Mouse (Mus musculus) cerebellum, adult (tissue): ENCODE results near the gene Srpk3.
"Not testable (repeated sequence)": the region's sequence is repeated elsewhere in the genome, so short reads cannot be mapped to it uniquely, and the experiment has no call there.

Experiments
- ATAC-seq: cut with Nextera tagmentation; 2 replicates; pipeline ENCODE4 v1.9.2; 2017; ENCODE audit warnings: mild to moderate bottlenecking, moderate library complexity, mixed read lengths; ENCODE audit not compliant: insufficient number of reproducible peaks, low FRiP score, low TSS enrichment

Gene Srpk3

DNA sequence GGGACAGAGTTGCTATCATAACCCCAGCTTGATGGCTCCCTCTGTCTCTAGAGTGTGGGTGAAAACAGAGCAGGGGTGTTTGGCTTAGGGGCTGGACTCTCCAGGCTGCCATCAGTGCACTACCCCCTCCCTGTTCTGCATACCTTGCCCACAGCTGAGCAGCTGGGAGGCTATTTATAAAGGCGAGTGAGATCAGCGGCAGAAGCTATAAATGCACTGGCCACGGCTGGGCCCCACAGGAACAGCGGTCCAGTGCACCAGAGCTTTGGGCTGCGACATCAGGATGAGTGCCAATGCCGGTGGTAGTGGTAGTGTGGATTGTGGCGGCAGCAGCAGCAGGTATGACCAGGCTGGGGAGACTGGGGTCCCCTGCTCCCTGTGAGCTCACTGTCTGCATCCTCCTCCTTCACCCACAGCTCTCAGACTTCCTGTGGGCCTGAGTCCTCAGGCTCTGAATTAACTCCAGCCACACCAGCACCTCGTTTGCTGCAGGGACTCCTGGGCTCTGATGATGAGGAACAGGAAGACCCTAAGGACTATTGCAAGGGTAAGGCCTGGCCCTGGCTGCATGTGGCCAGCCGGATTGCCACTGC is at the start of gene Srpk3:
Gene Srpk3, plus strand, starts transcription at position 238 of the 593 bp plus-strand sequence.
- ATAC-seq = 0 out of 2 replicates have a peak, but pooled peaks have one; percentile 31

DNA sequence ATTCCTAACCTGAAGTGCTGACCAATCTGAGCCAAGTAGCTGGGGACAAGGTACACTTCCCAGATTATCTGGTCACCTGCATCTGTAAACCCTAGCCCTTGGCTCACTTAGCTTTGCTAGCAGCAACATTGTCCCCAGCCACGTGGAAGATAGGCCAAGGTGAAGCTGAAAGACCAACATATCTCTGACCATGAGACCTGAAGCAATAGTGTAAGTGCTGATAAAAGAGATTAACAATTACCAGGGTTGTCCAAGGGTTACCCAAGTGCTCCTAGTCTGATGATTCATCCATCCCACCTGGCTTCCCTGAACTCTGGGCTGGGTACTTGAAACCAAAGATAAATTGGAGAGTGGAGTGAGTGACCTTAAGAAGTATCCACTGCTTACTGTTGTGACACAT is 43.3 kb upstream of the Srpk3 start:
- ATAC-seq = no peak

DNA sequence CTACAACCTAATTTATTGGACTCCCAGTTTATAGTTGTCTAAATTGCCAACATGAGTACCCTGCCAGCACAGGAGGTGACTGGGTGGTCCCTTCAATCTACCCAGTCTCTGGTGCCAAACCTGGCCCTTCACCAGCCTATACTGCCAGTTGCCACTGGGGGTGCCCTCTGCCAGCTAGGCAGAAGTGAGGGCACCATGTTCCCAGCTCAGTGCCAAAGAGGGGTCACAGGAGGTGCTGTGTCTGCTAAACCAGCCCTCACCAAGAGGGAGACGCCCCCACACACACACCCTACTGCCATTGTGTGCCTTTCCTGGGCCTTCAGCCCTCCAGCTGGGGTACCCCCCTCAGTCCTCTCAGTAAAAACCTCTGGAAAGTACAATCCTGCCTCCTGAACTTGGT is 36.0 kb upstream of the Srpk3 start:
- no peak for ATAC-seq

DNA sequence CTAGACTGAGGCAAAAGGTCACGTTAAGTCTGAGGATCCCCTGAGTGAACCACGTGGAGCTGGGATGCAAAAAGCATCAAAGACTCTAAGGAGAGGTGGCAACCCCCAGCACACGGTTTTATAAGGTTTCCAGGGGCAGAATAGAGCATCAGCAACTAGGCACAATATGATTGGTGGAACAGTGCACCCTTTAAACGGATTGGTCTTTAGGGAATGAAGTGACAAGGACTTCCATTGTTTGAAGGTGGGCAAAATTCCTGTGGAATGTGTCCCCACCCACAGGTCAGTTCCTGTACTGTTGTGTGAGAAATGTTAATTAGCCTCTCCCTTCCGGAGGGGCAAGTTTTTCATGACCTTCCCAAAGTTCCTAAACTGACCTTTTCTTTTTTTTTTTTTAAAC is 35.1 kb upstream of the Srpk3 start:
- ATAC-seq = no peak

DNA sequence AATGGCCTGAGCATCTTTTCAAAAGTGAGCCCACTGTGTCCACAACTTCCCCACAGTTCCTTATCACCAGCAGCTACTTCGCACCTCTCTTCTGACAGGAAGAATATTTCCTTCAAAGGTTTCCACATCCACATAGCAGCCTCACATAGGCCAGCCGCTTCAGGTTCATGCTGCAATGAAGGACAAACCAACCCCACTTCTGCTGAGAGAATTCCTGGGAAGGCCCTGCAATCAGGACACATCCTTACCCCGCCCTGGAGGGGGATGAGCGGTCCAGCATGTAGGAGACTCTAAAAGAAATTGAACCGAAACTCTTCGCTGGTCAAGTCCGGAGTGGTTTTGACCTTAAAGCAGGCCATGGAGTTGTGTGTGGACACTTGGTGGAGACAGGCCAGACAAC is 34.4 kb upstream of the Srpk3 start:
- ATAC-seq = not testable (repeated sequence)

DNA sequence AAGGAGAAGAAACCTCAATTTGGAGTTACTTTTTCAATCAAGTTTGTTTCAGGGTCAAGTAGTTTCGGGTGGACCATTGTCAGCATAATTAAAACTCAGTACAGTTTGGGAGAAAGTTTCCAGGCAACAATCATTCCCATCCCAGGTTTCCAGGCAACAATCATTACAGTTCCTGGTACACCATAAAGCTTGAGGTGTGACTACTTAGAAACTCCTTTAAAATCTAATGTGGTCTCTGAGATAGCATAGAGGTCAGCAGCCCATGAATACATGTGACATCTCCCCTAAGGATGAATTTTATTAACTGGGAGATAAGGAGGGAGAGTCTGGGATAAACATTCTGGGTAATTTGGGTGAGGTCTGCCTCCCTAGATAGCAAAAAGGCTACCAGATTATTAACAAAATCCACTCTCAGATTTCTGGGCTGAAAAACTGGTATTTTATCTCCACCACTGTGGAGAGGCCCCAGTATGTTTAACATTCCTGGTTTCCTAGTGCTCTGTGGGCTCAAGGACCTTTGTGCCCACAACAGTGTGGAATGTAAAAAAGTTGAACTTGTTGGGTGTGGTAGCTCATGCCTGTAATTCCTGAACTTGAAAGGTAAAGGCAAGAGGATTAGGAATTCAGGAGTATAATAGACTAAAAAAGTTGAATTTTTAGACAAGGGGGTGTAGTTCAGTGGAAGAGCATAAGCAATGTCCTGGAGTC is 29.3 kb upstream of the Srpk3 start:
- no peak for ATAC-seq

DNA sequence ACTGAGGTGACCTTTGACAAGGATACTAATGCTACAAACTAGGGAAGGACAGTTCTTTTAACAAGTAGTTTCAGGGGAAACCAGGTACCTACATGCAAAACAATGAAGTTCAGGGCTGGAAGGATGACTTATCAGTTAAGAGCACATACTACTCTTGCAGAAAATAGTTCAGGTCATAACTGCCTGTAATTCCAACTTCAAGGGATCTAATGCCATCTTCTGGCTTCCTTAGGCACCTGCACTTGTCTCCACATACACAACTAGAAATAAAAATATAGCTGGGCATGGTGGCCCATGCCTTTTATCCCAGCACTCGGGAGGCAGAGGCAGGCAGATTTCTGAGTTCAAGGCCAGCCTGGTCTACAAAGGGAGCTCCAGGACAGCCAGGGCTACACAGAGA is 25.2 kb upstream of the Srpk3 start:
- no peak for ATAC-seq

DNA sequence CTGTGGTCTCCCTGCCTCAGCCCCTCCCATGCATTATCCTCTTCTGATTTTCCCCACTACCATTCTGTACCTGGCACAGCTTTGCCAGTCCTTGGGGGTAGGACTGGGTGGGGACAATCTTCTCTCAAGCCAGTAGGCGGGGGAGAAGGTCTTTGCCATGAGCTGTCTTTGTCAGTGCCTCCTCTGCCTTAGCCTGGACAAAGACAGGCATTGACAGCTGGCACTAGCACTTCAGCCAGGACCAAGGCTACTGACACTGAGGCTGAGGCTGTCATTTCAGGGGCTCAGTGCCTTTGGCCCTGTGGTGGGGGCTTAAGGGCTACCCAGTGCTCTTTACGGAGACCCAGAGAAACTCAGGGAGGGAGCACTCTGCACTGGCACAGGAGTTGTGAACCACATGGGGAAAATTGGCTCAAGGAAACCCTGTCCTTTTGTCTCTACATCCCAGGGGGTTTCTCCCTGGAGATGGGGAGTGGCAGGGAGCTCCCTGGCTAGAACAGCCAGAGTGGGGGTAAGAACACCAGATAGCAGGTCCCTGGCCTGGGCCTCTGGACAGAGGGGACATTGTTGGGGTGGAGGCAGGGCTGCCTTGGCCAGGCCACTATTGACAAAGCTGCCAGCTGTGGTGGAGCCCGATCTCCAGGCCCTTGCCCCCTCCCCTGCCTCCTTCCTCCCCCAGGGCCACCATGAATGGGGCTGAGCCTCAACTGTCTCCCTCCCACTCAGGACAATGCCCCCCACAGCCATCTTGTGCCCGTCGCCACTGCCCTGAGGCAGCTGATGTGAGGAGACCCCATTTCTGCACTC is 17.7 kb upstream of the Srpk3 start, which contains the start of gene Plxnb3:
Gene Plxnb3, plus strand, starts transcription at position 757 of the 807 bp plus-strand sequence.
- ATAC-seq = no peak

DNA sequence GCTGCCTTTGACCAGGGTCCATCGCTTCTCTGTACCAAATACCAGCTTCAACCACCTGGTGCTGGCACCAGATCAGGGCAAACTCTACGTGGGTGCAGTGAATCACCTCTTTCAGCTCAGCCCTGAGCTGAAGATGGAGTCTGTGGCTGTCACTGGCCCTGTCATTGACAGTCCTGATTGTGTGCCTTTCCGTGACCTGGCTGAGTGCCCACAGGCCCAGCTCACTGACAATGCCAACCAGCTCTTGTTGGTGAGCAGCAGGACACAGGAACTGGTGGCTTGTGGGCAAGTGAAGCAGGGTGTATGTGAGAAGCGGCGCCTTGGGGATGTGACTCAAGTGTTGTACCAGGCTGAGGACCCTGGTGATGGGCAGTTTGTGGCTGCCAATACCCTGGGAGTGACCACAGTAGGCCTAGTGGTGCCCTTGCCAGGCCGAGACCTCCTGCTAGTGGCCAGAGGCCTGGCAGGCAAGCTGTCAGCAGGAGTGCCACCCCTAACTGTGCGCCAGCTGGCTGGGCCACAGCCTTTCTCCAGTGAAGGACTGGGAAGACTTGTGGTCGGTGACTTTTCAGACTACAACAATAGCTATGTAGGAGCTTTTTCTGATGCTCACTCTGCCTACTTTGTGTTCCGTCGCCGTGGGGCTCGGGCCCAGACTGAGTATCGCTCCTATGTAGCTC is 15.5 kb upstream of the Srpk3 start:
- ATAC-seq = peak; percentile 52; the same call in 1 of the 2 replicates

DNA sequence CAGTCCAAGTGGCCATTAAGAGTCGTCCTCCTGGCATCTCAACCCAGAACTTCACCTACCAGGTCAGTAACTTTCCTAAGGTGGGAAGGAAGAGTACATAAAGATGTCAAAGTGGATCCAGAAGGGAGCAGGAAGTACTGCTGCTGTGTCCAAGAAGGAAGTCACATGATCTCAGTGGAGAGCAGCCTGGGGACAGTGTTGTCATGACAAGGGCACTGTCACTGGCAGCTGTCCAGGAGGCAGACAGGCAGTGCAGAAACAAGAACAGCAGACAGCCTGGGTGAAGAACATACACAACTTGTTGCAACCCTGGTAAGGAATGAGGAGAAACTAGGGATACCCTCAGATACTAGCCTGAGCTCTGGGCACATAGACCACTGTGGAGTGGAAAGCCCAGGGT is 8.9 kb upstream of the Srpk3 start:
- no peak for ATAC-seq

DNA sequence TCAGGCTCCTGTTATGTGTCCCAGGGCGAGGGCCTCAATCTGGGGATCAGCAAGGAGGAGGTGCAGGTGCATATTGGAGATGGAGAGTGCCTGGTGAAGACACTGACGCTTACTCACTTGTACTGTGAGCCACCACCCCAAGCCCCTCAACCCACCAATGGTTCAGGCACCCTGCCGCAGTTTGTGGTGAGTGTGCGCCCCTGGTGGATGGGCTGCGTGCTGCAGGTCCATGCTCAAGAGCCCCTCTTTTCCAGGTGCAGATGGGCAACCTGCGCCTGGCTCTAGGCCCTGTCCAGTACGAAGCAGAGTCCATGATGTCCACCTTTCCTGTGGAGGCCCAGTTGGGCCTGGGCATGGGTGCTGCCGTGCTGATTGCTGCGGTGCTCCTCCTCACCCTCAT is 6.9 kb upstream of the Srpk3 start:
- ATAC-seq = no peak

DNA sequence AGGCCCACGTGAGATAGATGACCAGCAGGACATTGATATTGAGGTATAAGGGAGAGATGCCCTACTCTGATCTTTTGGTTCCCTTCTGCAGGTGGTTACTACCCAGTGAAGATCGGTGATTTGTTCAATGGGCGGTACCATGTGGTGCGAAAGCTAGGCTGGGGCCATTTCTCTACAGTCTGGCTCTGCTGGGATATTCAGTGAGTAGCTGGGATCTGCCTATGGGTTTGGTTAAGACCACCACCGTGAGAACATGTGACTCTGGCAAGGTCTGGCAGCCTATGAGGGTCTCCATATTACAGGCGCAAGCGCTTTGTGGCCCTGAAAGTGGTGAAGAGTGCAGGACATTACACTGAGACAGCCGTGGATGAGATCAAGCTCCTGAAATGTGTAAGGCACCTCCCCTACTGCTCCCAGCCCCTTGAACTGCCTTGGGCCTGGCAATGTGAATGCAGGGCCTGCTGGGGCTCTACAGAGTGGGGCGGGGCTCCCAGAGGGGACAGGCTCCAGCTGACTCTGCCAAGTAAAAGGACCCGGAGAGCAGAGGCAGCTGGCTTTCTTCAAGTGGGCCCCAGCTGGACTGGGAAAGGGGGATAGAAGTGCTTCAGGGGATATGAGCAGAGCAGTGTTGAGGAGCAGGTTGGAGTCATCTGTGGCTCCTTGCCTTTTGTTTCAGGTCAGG is 738 bp downstream of the Srpk3 start:
- no peak for ATAC-seq

DNA sequence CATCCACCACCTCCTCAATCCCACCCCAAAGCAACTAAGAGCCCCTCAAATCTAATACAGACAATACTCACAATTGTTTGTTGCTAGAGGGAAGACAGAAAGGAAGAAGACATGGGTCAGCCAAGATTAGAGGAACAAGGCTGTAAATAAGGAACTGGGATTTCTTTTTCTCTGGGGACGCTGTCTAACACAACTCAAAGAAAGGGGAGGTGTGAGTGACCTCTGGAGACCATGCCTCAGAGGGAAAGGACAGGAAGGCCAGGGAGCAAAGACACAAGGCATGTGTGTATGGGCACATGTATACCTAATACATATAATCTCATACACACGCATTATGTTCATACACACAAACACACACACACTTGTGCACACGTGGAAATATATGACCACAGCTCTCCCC is 8.0 kb downstream of the Srpk3 start:
- ATAC-seq = no peak

DNA sequence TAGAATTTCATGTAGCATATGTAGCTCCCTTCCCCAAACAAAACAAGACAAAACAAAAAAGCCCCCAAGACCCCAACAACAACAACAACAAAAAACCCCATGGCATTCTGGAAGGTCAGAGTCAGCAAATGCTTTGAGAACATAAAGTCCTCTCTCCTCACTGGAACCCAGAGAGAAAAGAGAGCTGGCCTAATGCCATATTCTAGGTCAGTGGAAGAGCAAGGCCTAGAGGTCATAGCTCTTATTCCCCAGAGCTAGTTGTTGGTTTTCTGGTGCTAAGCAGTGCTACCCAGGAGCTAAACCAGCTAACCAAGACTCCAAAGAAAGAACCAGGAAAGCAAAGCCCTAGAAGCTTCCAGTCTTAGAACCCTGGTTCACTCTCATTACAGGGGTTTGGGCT is 11.5 kb downstream of the Srpk3 start:
- ATAC-seq = no peak

DNA sequence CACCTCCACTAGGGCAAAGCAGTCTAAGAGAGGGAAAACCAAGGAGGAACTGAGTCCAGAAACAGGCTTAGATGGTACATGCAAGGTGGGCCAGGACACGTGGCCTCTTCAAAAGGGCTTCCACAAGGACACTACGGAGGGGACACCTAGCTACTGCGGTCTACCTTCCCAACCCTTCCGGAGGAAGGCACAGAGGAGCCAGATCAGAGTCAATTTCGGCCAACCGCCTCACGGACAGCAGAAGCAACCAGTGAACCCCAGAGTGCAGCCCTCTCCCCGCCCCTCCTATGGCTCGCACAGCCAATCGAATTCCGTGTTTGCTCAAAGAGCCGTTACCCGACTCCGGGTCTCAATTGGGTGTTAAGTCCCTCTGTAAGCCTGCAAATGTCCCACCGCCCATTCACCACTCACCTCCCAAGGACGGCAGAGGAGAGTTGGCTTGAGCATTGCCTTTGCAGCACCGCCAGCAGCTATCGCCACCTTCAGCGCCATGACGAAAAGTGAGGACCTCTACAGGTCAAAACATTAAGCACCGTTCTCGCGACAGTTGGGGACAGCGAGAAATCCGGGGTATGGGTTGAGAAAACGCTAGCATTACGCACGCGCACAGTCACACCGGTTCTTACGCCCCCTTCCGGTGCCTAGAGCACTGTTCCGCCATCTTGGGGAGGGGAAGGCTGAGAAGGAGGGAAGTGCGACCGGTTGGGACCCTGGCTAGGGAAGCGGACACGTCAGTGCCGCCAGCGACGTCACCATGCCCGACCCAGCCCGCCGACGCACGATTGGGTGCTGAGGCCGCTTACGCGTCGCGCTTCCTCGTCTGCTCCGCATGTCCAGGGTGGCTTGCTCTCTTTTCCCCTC is 12.4 kb downstream of the Srpk3 start, which contains the start of the genes Idh3g and Ssr4:
Gene Idh3g, minus strand, starts transcription at position 534 of the 861 bp plus-strand sequence.
Gene Ssr4, plus strand, starts transcription at position 665 of the 861 bp plus-strand sequence.
- peak; percentile 89 for ATAC-seq

DNA sequence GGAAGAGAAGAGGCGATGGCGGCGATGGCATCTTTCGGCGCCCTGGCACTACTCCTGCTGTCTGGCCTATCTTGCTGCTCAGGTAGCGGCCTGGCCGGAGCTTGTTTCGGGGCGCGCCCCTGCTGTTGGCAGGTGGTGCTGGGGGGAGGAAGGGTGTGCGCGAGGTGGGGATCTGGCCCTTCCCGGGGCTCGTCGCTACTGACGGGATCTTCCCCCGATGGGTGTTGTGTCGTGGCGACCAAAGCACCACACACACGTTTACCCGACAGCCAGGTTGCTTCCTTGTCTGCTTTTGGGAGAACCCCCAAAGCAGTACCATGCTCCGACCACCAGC is 13.0 kb downstream of the Srpk3 start:
- ATAC-seq = no peak

DNA sequence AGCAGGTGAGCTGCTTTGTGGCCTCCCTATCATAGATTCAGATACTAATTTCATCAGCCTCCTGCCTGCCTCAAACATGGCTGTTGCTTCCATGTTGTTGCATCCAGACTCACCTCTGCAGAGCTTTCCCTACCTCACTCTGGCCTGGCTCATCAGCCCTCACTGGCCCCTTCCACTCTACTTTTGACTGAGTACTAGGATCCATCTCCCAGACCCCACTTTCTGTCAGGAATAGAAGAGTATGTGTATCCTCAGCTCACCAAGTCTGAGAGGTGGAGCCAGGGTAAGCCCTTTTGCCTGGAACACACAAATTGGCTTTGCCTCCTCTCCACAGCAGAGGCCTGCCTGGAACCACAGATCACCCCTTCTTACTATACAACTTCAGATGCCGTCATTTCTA is 14.3 kb downstream of the Srpk3 start:
- ATAC-seq = no peak

DNA sequence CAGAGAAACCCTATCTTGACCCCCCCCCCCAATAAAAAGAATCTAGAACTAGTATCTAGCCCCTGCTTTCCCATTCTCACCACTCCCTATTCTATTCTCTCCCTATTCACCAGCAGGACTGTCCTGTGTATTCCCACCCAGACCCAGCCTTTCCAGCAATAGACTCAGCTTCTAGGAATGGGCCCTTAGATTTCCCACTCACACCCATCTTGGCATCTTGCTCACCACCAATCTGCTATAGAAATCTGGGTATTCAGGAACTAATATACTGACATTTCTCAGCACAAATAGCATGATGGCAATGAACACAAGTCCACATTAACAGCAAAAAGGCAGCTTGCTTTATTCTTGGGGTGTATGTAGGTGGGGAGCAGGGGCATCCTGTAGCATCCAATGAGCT is 18.8 kb downstream of the Srpk3 start:
- ATAC-seq = no peak

DNA sequence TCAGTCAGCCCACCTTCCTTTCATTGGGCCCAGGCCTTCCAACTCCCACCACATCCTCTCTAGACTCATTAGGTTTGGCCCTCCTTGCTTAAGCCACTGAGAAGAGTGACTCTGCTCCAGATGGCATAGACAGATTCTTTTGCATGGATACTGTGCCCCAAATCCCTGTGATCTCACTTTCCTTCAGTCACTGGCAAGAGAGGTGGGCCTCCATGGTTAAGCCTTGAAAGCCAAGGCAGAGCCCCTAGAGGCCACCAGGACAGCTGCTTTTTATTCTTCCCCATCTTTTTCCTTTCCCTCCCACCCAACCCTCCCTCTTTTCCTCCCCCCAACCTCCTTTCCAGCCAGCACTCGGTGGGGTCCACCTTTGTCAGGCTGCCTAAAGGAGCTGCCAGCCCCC is 19.3 kb downstream of the Srpk3 start:
- no peak for ATAC-seq
